Mouse (Mus musculus) urinary bladder, adult 18-20 months (tissue): Measurements from ENCODE around the gene Fads2.

Experiments
- DNase-seq, 2 experiments: peaks; one replicate each; pipeline ENCODE4 v3.0.0; 2022; ENCODE audit warnings: low spot score in 2 of 2, mixed read lengths in 2 of 2

The Fads2 gene

GRCm38 (mm10) chr19:10014824-10015223, 86.7 kb downstream of the Fads2 start:
- no peak for DNase-seq

- DNase-seq: no peak
Measured at GRCm38 (mm10) chr19:10013913-10014312, 87.6 kb downstream of the Fads2 start.

GRCm38 (mm10) chr19:10013348-10013747, 88.2 kb downstream of the Fads2 start:
- no peak for DNase-seq

- DNase-seq: peak in 1 of 2 experiments; percentile 70
Measured at GRCm38 (mm10) chr19:10012827-10013278, 88.7 kb downstream of the Fads2 start.
